ENCODE assay signal across 9 mouse cellular contexts in the genomic region with DNA sequence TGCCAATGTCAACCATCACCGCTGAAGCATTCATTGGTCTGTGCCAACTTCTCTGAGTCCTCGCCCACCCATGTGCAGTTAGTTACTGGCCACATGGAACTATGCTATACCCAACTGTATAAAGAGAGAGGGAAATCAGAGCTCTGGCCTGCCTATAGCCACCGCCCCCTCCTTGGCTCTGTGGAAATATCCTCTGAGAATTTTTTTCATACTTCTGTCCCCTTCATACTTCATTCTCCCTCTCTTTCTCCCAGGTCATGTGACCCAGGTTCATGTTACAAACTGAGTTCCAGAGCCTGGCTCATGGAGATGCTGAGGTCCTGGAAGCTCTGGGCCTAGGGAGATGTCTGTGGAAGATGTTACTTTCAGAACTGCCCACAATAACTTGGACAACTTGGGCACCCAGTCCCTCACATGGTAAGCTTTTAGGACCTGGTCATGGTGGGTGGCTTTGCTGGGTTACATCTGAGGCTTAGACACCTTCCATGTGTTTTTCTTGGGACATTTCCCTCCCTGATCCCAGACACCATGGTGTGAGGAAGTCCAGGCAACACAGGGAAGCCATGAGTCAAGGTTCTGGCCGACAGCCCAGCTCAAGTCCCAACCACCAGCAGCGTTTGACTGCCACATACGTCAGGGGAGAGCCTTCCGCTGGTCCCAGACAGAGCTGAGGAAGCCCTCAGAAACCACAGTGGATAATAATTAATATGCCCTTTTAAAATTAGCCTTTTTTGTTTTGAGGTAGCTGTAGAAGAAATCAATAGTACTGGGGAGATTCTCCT.
DNase-seq lines count a peak whose midpoint lies in the region; ATAC-seq and TF ChIP-seq lines count a peak whose summit lies in the region.
"Had no signal": no experiment of that assay in that cellular context is flagged by ENCODE, and none has a peak within 500 bp of the region (broad histone marks: within the 10 kb centered on the region; RNA-seq: fewer than 3 reads in every experiment).

No protein-coding gene starts in this region.

- no peak for TF ChIP-seq CTCF in kidney, postnatal 0 days (IDR thresholded peaks at IDR 0.05; ENCODE audit: low read depth)

- H3K27me3 ChIP-seq in kidney, postnatal 0 days (ENCODE audit: insufficient read depth, low read length): no peaks in the 10 kb centered on the region
- H3K27me3 ChIP-seq: liver, embryonic 13.5 days had no signal

- no peak overlapping the region for H3K27ac ChIP-seq in kidney, postnatal 0 days
- H3K27ac ChIP-seq: liver, embryonic 13.5 days had no signal

- H3K36me3 ChIP-seq in kidney, postnatal 0 days (ENCODE audit: insufficient read depth, low read length): no peaks in the 10 kb centered on the region
- H3K36me3 ChIP-seq: liver, embryonic 13.5 days had no signal

- H3K9ac ChIP-seq in kidney, postnatal 0 days (ENCODE audit: low read depth, low read length): no peak overlapping the region
- H3K9ac ChIP-seq: liver, embryonic 13.5 days had no signal

- 64% methylated on average over 7 of the region's 7 CpGs for WGBS in kidney, postnatal 0 days

- no peaks in the 10 kb centered on the region for H3K4me1 ChIP-seq in kidney, postnatal 0 days (replicated peaks; ENCODE audit: insufficient read depth, low read length)

- no peaks in the 10 kb centered on the region for H3K9me3 ChIP-seq in kidney, postnatal 0 days (replicated peaks; ENCODE audit: low read length)
- H3K9me3 ChIP-seq: liver, embryonic 13.5 days had no signal

- peak; percentile 87 to 89 for DNase-seq in adrenal gland, adult (ENCODE audit: inconsistent age in 2 of 2, low spot score in 1 of 2)
- DNase-seq in adrenal gland, postnatal 4 days (ENCODE audit: low spot score in 2 of 2): no peak
- DNase-seq in adipocyte (ENCODE audit: low spot score): peak; percentile 53
- peak; percentile 48 for DNase-seq in gastrocnemius, postnatal 25 days
- DNase-seq in kidney, postnatal 0 days (ENCODE audit: low spot score): peak; percentile 38
- no peak for DNase-seq in spleen, postnatal 14 days (ENCODE audit: low spot score in 2 of 2)
- DNase-seq in thymus, postnatal 14 days: no peak
- DNase-seq: liver, embryonic 13.5 days had no signal

- no peak for ATAC-seq in kidney, postnatal 0 days (replicated peaks; ENCODE audit: low FRiP score, low read depth)
- peak; percentile 35; the same call in 1 of the 2 replicates for ATAC-seq in megakaryocyte, adult 5-6 weeks (ENCODE audit: poor library complexity, severe bottlenecking)

- no peak overlapping the region for H3K4me2 ChIP-seq in kidney, postnatal 0 days (ENCODE audit: low read length)
- H3K4me2 ChIP-seq: liver, embryonic 13.5 days had no signal

- H3K4me3 ChIP-seq in kidney, postnatal 0 days (replicated peaks; ENCODE audit: low read depth, low read length): no peak overlapping the region
- H3K4me3 ChIP-seq: liver, embryonic 13.5 days had no signal

Comparison
In these comparisons a context has a peak if more than half of its experiments do, and no peak if none do; other contexts are left out.
1. DNase-seq: peak in adrenal gland, adult (2 of 2), adipocyte (single experiment), gastrocnemius, postnatal 25 days (single experiment) and kidney, postnatal 0 days (single experiment); none in adrenal gland, postnatal 4 days (0 of 2), spleen, postnatal 14 days (0 of 2) and thymus, postnatal 14 days (single experiment).